In the genomic region with DNA sequence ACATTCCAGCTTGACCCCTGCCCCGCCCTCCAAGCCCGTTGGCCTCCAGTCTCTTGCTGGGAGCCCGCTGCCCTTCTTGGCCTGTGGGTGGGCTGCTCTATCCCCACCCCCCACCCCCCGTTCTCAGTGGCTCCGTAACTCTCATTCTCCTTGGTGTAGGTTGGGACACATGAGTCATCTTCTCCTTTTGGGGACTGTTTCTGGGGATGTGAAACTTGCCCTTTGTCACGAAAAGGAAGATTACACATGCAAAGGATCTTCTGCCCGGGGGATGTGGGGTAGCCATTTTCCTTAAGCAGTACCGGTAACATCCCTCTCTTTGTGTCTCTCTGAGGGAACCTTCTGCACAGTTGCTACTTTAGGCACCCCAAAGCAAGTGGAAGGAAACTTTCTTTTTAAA, we compare ENCODE assay signal across 22 mouse cellular contexts.
DNase-seq lines count a peak whose midpoint lies in the region.
"Had no signal": no experiment of that assay in that cellular context is flagged by ENCODE, and none has a peak within 500 bp of the region (broad histone marks: within the 10 kb centered on the region; RNA-seq: fewer than 3 reads in every experiment).

No protein-coding gene starts in this region.

- peak; percentile 37 for DNase-seq in layer of hippocampus, adult 9-11 months
- DNase-seq in layer of hippocampus, adult 8-10 months (ENCODE audit: low spot score in 2 of 2): no peak
- DNase-seq in A20 (ENCODE audit: low read depth, low spot score): peak; percentile 37
- DNase-seq in monocyte, adult 2 months (ENCODE audit: low read depth in 1 of 2, low spot score in 2 of 2): peak; percentile 42 to 45
- no peak for DNase-seq in urinary bladder, adult 18-20 months (ENCODE audit: low spot score in 2 of 2)
- DNase-seq in frontal cortex, postnatal 25 days (ENCODE audit: low spot score in 2 of 2): no peak
- DNase-seq: adrenal gland, adult 2 months; cerebellum, adult 11-12 months; cerebellum, postnatal 36 days; heart, postnatal 14 days; kidney, adult 18-20 months; layer of hippocampus, postnatal 36 days; lung, adult 18-20 months; right cerebral cortex, postnatal 4 days; thymus, postnatal 14 days had no signal

- H3K4me1 ChIP-seq in brown adipose tissue, adult 24 weeks (ENCODE audit: control insufficient read depth, insufficient read depth, insufficient read length, low read length): no peaks in the 10 kb centered on the region
- H3K4me1 ChIP-seq: forebrain, embryonic 15.5 days; hindbrain, embryonic 12.5 days had no signal

- peak overlapping the region; percentile 34 for H3K27ac ChIP-seq in brown adipose tissue, adult 24 weeks (replicated peaks; ENCODE audit: low read depth, low read length)
- H3K27ac ChIP-seq: forebrain, embryonic 15.5 days; hindbrain, embryonic 12.5 days; kidney, postnatal 0 days; neural tube, embryonic 12.5 days had no signal

- H3K4me3 ChIP-seq in brown adipose tissue, adult 24 weeks (ENCODE audit: insufficient read depth, low read depth, low read length): no peak overlapping the region
- H3K4me3 ChIP-seq: erythroblast, embryonic 14.5 days; forebrain, embryonic 15.5 days; heart, embryonic 12.5 days; hindbrain, embryonic 12.5 days; neural tube, embryonic 12.5 days had no signal

Comparison
In these comparisons a context has a peak if more than half of its experiments do, and no peak if none do; other contexts are left out.
1. DNase-seq: peak in layer of hippocampus, adult 9-11 months (single experiment), A20 (single experiment) and monocyte, adult 2 months (2 of 2); none in layer of hippocampus, adult 8-10 months (0 of 2), urinary bladder, adult 18-20 months (0 of 2) and frontal cortex, postnatal 25 days (0 of 2).